Mouse (Mus musculus) liver, adult (tissue): ENCODE results near the gene Gm853.

Experiments
- GATA4 ChIP-seq: IDR thresholded peaks from 2 replicates; pipeline ENCODE4 v1.6.1; 2014; ENCODE audit warnings: mild to moderate bottlenecking, low read length; ENCODE audit not compliant: insufficient replicate concordance

Gene Gm853

GRCm38 (mm10) chr4:130222179-130222578 lies at the start of gene Gm853:
TSS of gene Gm853 (minus strand) at chr4:130222401.
- TF ChIP-seq GATA4: no peak

- no peak for TF ChIP-seq GATA4
These were observed 48.6 kb upstream of the Gm853 start for GRCm38 (mm10) chr4:130270611-130271347.

GRCm38 (mm10) chr4:130270089-130270488 lies 47.9 kb upstream of the Gm853 start:
- TF ChIP-seq GATA4: no peak

GRCm38 (mm10) chr4:130268736-130269135 lies 46.5 kb upstream of the Gm853 start:
- no peak for TF ChIP-seq GATA4

GRCm38 (mm10) chr4:130267069-130267468 lies 44.9 kb upstream of the Gm853 start:
- no peak for TF ChIP-seq GATA4

GRCm38 (mm10) chr4:130266601-130267000 lies 44.4 kb upstream of the Gm853 start:
- TF ChIP-seq GATA4: no peak

- no peak for TF ChIP-seq GATA4
These were observed 42.6 kb upstream of the Gm853 start for GRCm38 (mm10) chr4:130264698-130265349.

- TF ChIP-seq GATA4: no peak
These were observed 41.9 kb upstream of the Gm853 start for GRCm38 (mm10) chr4:130264131-130264530.

GRCm38 (mm10) chr4:130260406-130260805 lies 38.2 kb upstream of the Gm853 start:
- TF ChIP-seq GATA4: no peak

GRCm38 (mm10) chr4:130252441-130253157 lies 30.4 kb upstream of the Gm853 start:
- TF ChIP-seq GATA4: no peak

- no peak for TF ChIP-seq GATA4
These were observed 29.6 kb upstream of the Gm853 start for GRCm38 (mm10) chr4:130251763-130252162.

- no peak for TF ChIP-seq GATA4
These were observed 29.0 kb upstream of the Gm853 start for GRCm38 (mm10) chr4:130251172-130251705.

- no peak for TF ChIP-seq GATA4
These were observed 26.4 kb upstream of the Gm853 start for GRCm38 (mm10) chr4:130248636-130249035.

- TF ChIP-seq GATA4: no peak
These were observed 23.9 kb upstream of the Gm853 start for GRCm38 (mm10) chr4:130246132-130246531.

- no peak for TF ChIP-seq GATA4
These were observed 22.5 kb upstream of the Gm853 start for GRCm38 (mm10) chr4:130244749-130245148.

GRCm38 (mm10) chr4:130242956-130243355 lies 20.8 kb upstream of the Gm853 start:
- no peak for TF ChIP-seq GATA4
